9 mouse cellular contexts compared by ENCODE assay signal in the genomic region with DNA sequence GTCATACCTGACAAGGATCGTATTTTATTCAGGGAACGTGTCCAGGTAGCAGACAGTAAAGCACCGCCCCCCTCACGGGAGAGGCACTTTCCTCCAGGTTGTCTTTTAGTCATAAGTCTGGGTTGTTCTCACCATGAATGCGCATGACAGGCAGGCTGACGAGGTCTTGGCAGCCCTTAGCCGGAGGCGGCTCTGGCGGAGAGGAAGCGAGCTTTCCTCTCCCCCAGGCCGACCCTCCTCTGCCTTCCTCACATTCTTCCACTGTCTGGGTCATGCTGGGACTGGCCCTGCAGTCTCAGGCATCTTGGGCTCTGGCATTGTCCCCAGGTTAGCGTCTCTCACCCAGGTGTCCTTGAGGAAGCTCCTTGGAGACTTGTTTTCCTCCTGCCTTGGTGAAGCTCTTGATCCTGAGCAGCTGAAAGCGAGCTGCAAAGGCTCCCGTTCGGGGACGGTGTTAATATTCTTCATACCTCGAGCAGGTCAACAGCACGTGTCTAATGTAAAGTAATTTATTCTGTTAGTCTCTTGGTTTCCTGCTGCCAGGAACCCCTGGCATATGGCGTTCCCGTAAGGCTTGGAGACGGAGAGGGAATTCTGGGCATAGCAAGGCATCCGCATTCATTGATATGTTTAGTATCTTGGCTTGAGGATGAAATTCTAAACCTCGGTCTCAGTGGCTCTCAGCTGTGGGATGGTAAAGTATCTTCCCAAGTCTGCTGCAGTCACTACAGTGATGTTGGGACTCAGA.
A peak's percentile ranks its signal among the peaks of the same experiment; 100 is the strongest.
DNase-seq lines count a peak whose midpoint lies in the region; ATAC-seq lines count a peak whose summit lies in the region.
"Had no signal": no experiment of that assay in that cellular context is flagged by ENCODE, and none has a peak within 500 bp of the region (broad histone marks: within the 10 kb centered on the region; RNA-seq: fewer than 3 reads in every experiment).

No protein-coding gene starts in this region.

- H3K27ac ChIP-seq in forebrain, embryonic 13.5 days, result no peak overlapping the region
- H3K27ac ChIP-seq in limb, embryonic 12.5 days, result no peak overlapping the region
- H3K27ac ChIP-seq: liver, embryonic 15.5 days had no signal

- H3K4me2 ChIP-seq in forebrain, embryonic 13.5 days, result peak overlapping the region; percentile 23; the same call in 1 of the 2 replicates
- H3K4me2 ChIP-seq in limb, embryonic 12.5 days, result peak overlapping the region; percentile 39
- H3K4me2 ChIP-seq: liver, embryonic 15.5 days had no signal

- H3K4me1 ChIP-seq in forebrain, embryonic 13.5 days, result peaks cover 7% of the 10 kb centered on the region
- peaks cover 2% of the 10 kb centered on the region; the same call in 1 of the 2 replicates for H3K4me1 ChIP-seq in limb, embryonic 12.5 days (replicated peaks)
- H3K4me1 ChIP-seq: liver, embryonic 15.5 days had no signal

- no peaks in the 10 kb centered on the region for H3K27me3 ChIP-seq in forebrain, embryonic 13.5 days
- H3K27me3 ChIP-seq in limb, embryonic 12.5 days, result peaks cover 8% of the 10 kb centered on the region; the same call in 1 of the 2 replicates
- H3K27me3 ChIP-seq: liver, embryonic 15.5 days had no signal

- ATAC-seq in forebrain, embryonic 13.5 days, result peak; percentile 75; the same call in 1 of the 2 replicates
- ATAC-seq in limb, embryonic 12.5 days (ENCODE audit: insufficient number of reproducible peaks, insufficient read depth, low FRiP score, low TSS enrichment, low read depth), result peak; percentile 63

- H3K9ac ChIP-seq in forebrain, embryonic 13.5 days, result no peak overlapping the region
- H3K9ac ChIP-seq in limb, embryonic 12.5 days (replicated peaks), result no peak overlapping the region
- H3K9ac ChIP-seq: liver, embryonic 15.5 days had no signal

- DNase-seq in adrenal gland, adult 2 months, result peak; percentile 9
- no peak for DNase-seq in adrenal gland, adult 8-10 months
- DNase-seq in left cerebral cortex, postnatal 10 days (ENCODE audit: extremely low spot score in 1 of 2, low spot score in 2 of 2), result peak; percentile 9 to 42
- DNase-seq in left cerebral cortex, adult 8-10 months (ENCODE audit: low spot score in 2 of 2), result no peak
- DNase-seq in testis, postnatal 10 days (ENCODE audit: low spot score), result peak; percentile 41
- DNase-seq in yolk sac, embryonic 10.5 days (ENCODE audit: low spot score), result no peak

- H3K4me3 ChIP-seq in forebrain, embryonic 13.5 days, result no peak overlapping the region
- H3K4me3 ChIP-seq in limb, embryonic 12.5 days (replicated peaks), result no peak overlapping the region
- H3K4me3 ChIP-seq: liver, embryonic 15.5 days had no signal

- H3K9me3 ChIP-seq in forebrain, embryonic 13.5 days (replicated peaks), result no peaks in the 10 kb centered on the region
- H3K9me3 ChIP-seq in limb, embryonic 12.5 days, result no peaks in the 10 kb centered on the region
- H3K9me3 ChIP-seq: liver, embryonic 15.5 days had no signal

- intact Hi-C loops in left cerebral cortex, postnatal 10 days (cut with DNase I), result no loop called here

- WGBS in forebrain, embryonic 13.5 days, result 32% methylated on average over 23 of the region's 23 CpGs
- WGBS in limb, embryonic 12.5 days, result 26% methylated on average over 23 of the region's 23 CpGs

- H3K36me3 ChIP-seq in forebrain, embryonic 13.5 days (ENCODE audit: poor library complexity, severe bottlenecking), result no peaks in the 10 kb centered on the region
- H3K36me3 ChIP-seq in limb, embryonic 12.5 days, result no peaks in the 10 kb centered on the region
- H3K36me3 ChIP-seq: liver, embryonic 15.5 days had no signal

Comparison
In these comparisons a context has a peak if more than half of its experiments do, and no peak if none do; other contexts are left out.
1. DNase-seq: peak in adrenal gland, adult 2 months (single experiment), left cerebral cortex, postnatal 10 days (2 of 2) and testis, postnatal 10 days (single experiment); none in adrenal gland, adult 8-10 months (single experiment), left cerebral cortex, adult 8-10 months (0 of 2) and yolk sac, embryonic 10.5 days (single experiment).